8 mouse cellular contexts compared by ENCODE assay signal in genomic region chr2:153347183-153347781, GRCm38 (mm10). TPM values are rescaled to one million over a fixed set of nuclear protein-coding genes. Genes with fewer than 3 reads are reported as not detected.
DNase-seq lines count a peak whose midpoint lies in the region; ATAC-seq and TF ChIP-seq lines count a peak whose summit lies in the region.

No protein-coding gene starts in this region.

- peak overlapping the region; percentile 92 for H3K9ac ChIP-seq in lung, postnatal 0 days (replicated peaks; ENCODE audit: low read depth)
- H3K9ac ChIP-seq in kidney, postnatal 0 days (ENCODE audit: low read depth, low read length): peak overlapping the region; percentile 99
- H3K9ac ChIP-seq in neural tube, embryonic 14.5 days (replicated peaks; ENCODE audit: low read depth, low read length): no peak overlapping the region; the same call in 1 of the 2 replicates

- DNase-seq in lung, postnatal 0 days (ENCODE audit: low spot score): peak; percentile 29
- no peak for DNase-seq in lung, adult 18-20 months
- DNase-seq in forebrain, embryonic 10.5 days (ENCODE audit: extremely low spot score, low spot score): no peak
- peak; percentile 55 for DNase-seq in kidney, postnatal 0 days (ENCODE audit: low spot score)
- DNase-seq in retina, embryonic 14.5 days (ENCODE audit: low spot score): no peak
- DNase-seq in layer of hippocampus, postnatal 14 days (ENCODE audit: low spot score in 2 of 2): no peak
- DNase-seq in spleen, postnatal 4 days (ENCODE audit: low spot score in 2 of 2): no peak

- H3K4me1 ChIP-seq in lung, postnatal 0 days (ENCODE audit: insufficient read depth, low read depth, low read length): peaks cover 24% of the 10 kb centered on the region; the same call in 1 of the 2 replicates
- H3K4me1 ChIP-seq in forebrain, embryonic 10.5 days: peaks cover 47% of the 10 kb centered on the region
- peaks cover 19% of the 10 kb centered on the region for H3K4me1 ChIP-seq in kidney, postnatal 0 days (replicated peaks; ENCODE audit: insufficient read depth, low read length)
- H3K4me1 ChIP-seq in neural tube, embryonic 14.5 days (ENCODE audit: control insufficient read depth, insufficient read depth, low read length): peaks cover 23% of the 10 kb centered on the region

- no peaks in the 10 kb centered on the region for H3K9me3 ChIP-seq in lung, postnatal 0 days (ENCODE audit: low read length)
- H3K9me3 ChIP-seq in forebrain, embryonic 10.5 days: no peaks in the 10 kb centered on the region
- no peaks in the 10 kb centered on the region for H3K9me3 ChIP-seq in kidney, postnatal 0 days (replicated peaks; ENCODE audit: low read length)
- no peaks in the 10 kb centered on the region for H3K9me3 ChIP-seq in neural tube, embryonic 14.5 days (ENCODE audit: control insufficient read depth, low read length)

- H3K36me3 ChIP-seq in lung, postnatal 0 days (ENCODE audit: insufficient read depth, low read length): no peaks in the 10 kb centered on the region
- peaks cover 34% of the 10 kb centered on the region for H3K36me3 ChIP-seq in forebrain, embryonic 10.5 days (replicated peaks)
- H3K36me3 ChIP-seq in kidney, postnatal 0 days (ENCODE audit: insufficient read depth, low read length): no peaks in the 10 kb centered on the region
- no peaks in the 10 kb centered on the region for H3K36me3 ChIP-seq in neural tube, embryonic 14.5 days (ENCODE audit: control insufficient read depth, insufficient read depth, low read length)

- H3K27me3 ChIP-seq in lung, postnatal 0 days (replicated peaks; ENCODE audit: insufficient read depth, low read length): no peaks in the 10 kb centered on the region
- H3K27me3 ChIP-seq in forebrain, embryonic 10.5 days (ENCODE audit: poor library complexity, severe bottlenecking): no peaks in the 10 kb centered on the region
- H3K27me3 ChIP-seq in kidney, postnatal 0 days (ENCODE audit: insufficient read depth, low read length): no peaks in the 10 kb centered on the region
- no peaks in the 10 kb centered on the region for H3K27me3 ChIP-seq in neural tube, embryonic 14.5 days (ENCODE audit: control insufficient read depth, insufficient read depth, low read length)

- peak overlapping the region; percentile 99 for H3K27ac ChIP-seq in lung, postnatal 0 days (ENCODE audit: low read length)
- H3K27ac ChIP-seq in forebrain, embryonic 10.5 days: peak overlapping the region; percentile 100
- H3K27ac ChIP-seq in kidney, postnatal 0 days: peak overlapping the region; percentile 100
- no peak overlapping the region for H3K27ac ChIP-seq in neural tube, embryonic 14.5 days (ENCODE audit: low read depth, low read length)

- TF ChIP-seq EP300 in lung, postnatal 0 days (IDR thresholded peaks at IDR 0.05): 0 out of 2 replicates have a peak, but pooled peaks have one; percentile 28

- WGBS in lung, postnatal 0 days: under 1% methylated on average over 9 of the region's 9 CpGs
- WGBS in forebrain, embryonic 10.5 days: 21% methylated on average over 9 of the region's 9 CpGs
- 3% methylated on average over 9 of the region's 9 CpGs for WGBS in kidney, postnatal 0 days
- WGBS in neural tube, embryonic 14.5 days: 10% methylated on average over 9 of the region's 9 CpGs

- no peak for ATAC-seq in lung, postnatal 0 days
- no peak for ATAC-seq in kidney, postnatal 0 days (replicated peaks; ENCODE audit: low FRiP score, low read depth)
- no peak for ATAC-seq in neural tube, embryonic 14.5 days (ENCODE audit: low read depth)

- peak overlapping the region; percentile 98 for H3K4me3 ChIP-seq in lung, postnatal 0 days (ENCODE audit: low read depth, low read length)
- peak overlapping the region; percentile 88 for H3K4me3 ChIP-seq in forebrain, embryonic 10.5 days
- peak overlapping the region; percentile 94 for H3K4me3 ChIP-seq in kidney, postnatal 0 days (replicated peaks; ENCODE audit: low read depth, low read length)
- H3K4me3 ChIP-seq in neural tube, embryonic 14.5 days (ENCODE audit: low read depth, low read length): peak overlapping the region; percentile 92

- H3K4me2 ChIP-seq in lung, postnatal 0 days (replicated peaks; ENCODE audit: low read depth, low read length): peak overlapping the region; percentile 80
- H3K4me2 ChIP-seq in kidney, postnatal 0 days (ENCODE audit: low read length): peak overlapping the region; percentile 69
- peak overlapping the region; percentile 66 for H3K4me2 ChIP-seq in neural tube, embryonic 14.5 days (ENCODE audit: low read depth, low read length)

- no peak for TF ChIP-seq CTCF in lung, postnatal 0 days (IDR thresholded peaks at IDR 0.05)
- no peak for TF ChIP-seq CTCF in kidney, postnatal 0 days (IDR thresholded peaks at IDR 0.05; ENCODE audit: low read depth)

RNA-seq across cellular contexts. Expression of gene Asxl1, which starts 1.7 kb away (rescaled TPM):
- 10.3 and 12.1 TPM in 2 replicates for polyA plus RNA-seq in lung, postnatal 0 days (2015; fragmentation: Nextera tagmentation; extraction: Ambion mirVana)
- 13.1 and 14.2 TPM in 2 replicates for polyA plus RNA-seq in forebrain, embryonic 10.5 days (2016; fragmentation: Nextera tagmentation; extraction: Ambion mirVana)
- 12.3 and 14.1 TPM in 2 replicates for polyA plus RNA-seq in kidney, postnatal 0 days (2015; fragmentation: Nextera tagmentation; extraction: Ambion mirVana)
- polyA plus RNA-seq in neural tube, embryonic 14.5 days (2014; fragmentation: Nextera tagmentation; extraction: Ambion mirVana): 15.4 and 16.9 TPM in 2 replicates
- 10 to 100 TPM; 34.6 to 34.7 TPM for total RNA-seq in layer of hippocampus, postnatal 14 days (2021)

RNA-seq across cellular contexts. Expression of gene Kif3b, which starts 56.1 kb away (rescaled TPM):
- 4.7 and 5.2 TPM in 2 replicates for polyA plus RNA-seq in lung, postnatal 0 days (2015; fragmentation: Nextera tagmentation; extraction: Ambion mirVana)
- 6.2 and 6.9 TPM in 2 replicates for polyA plus RNA-seq in forebrain, embryonic 10.5 days (2016; fragmentation: Nextera tagmentation; extraction: Ambion mirVana)
- polyA plus RNA-seq in kidney, postnatal 0 days (2015; fragmentation: Nextera tagmentation; extraction: Ambion mirVana): 6.0 and 6.7 TPM in 2 replicates
- polyA plus RNA-seq in neural tube, embryonic 14.5 days (2014; fragmentation: Nextera tagmentation; extraction: Ambion mirVana): 16.4 and 17.2 TPM in 2 replicates
- 10 to 100 TPM; 63.5 to 69.2 TPM for total RNA-seq in layer of hippocampus, postnatal 14 days (2021)

Comparison
In these comparisons a context has a peak if more than half of its experiments do, and no peak if none do; other contexts are left out.
1. DNase-seq: peak in lung, postnatal 0 days (single experiment) and kidney, postnatal 0 days (single experiment); none in lung, adult 18-20 months (0 of 2), forebrain, embryonic 10.5 days (single experiment), retina, embryonic 14.5 days (single experiment), layer of hippocampus, postnatal 14 days (0 of 2) and spleen, postnatal 4 days (0 of 2).
2. Peak in every context shown above with its lines, with median percentiles within 50 percentile points of each other: H3K4me2 ChIP-seq and H3K4me3 ChIP-seq.